Mouse (Mus musculus) cerebellum, adult 2 months (tissue): ENCODE measurements around the gene Tmem182. TPM values are rescaled to one million over a fixed set of nuclear protein-coding genes. Genes with fewer than 3 reads are reported as not detected.

Experiments used
- DNase-seq, 2 experiments: peaks; one replicate each; pipeline ENCODE4 v3.0.0; 2021
- H3K27ac ChIP-seq: fragments of 200-500 bp; 2 replicates; pipeline ENCODE4 v1.5.1; 2012; ENCODE audit warnings: low read length, control low read depth, inconsistent platforms; ENCODE audit not compliant: insufficient read depth
- H3K27me3 ChIP-seq: fragments of 200-500 bp; 2 replicates; pipeline ENCODE4 v1.6.1; 2012; ENCODE audit warnings: inconsistent platforms, mild to moderate bottlenecking, low read length, moderate library complexity; ENCODE audit not compliant: control insufficient read depth, insufficient read depth
- H3K4me1 ChIP-seq: fragments of 200-500 bp; 2 replicates; pipeline ENCODE4 v1.6.1; 2011; ENCODE audit warnings: low read length; ENCODE audit not compliant: control insufficient read depth, insufficient read depth
- H3K4me3 ChIP-seq: fragments of 200-500 bp; replicated peaks from 2 replicates; pipeline ENCODE3; 2011; ENCODE audit warnings: mild to moderate bottlenecking, low read depth, low read length, control low read depth; ENCODE audit not compliant: insufficient read depth
- CTCF ChIP-seq: fragments of 200-500 bp; IDR thresholded peaks from 2 replicates; pipeline ENCODE4 v1.5.1; 2011; ENCODE audit warnings: low read depth, mild to moderate bottlenecking, control low read depth, low read length, moderate library complexity, borderline replicate concordance; ENCODE audit not compliant: insufficient read depth
- POLR2A ChIP-seq: fragments of 200-500 bp; IDR thresholded peaks from 2 replicates; pipeline ENCODE4 v1.6.1; 2011; ENCODE audit warnings: low read length, control low read depth, borderline replicate concordance; ENCODE audit not compliant: insufficient read depth
- WGBS: fragments of 180-500 bp; shearing (Covaris S2); methylation state at CpG from one replicate; pipeline ENCODE4 v1.1.7; 2018; 5-methylcytosine and 5-hydroxymethylcytosine counted together
- polyA plus RNA-seq: library from polyadenylated mRNA; depleted of rRNA; stranded (reverse); fragments of >200 nt; gene quantifications from 2 replicates; pipeline ENCODE4 v1.2.3, GENCODE M21; 2012

Tmem182 gene
- polyA plus RNA-seq, 1 experiment: 0.23 TPM

- no peaks in the 10 kb centered on the region for H3K4me1 ChIP-seq
- no peak for TF ChIP-seq CTCF
- no peak for TF ChIP-seq POLR2A
- no peak overlapping the region for H3K27ac ChIP-seq
- no peak overlapping the region for H3K4me3 ChIP-seq
- DNase-seq: no peak
- WGBS: 66% methylated on average over 6 of the region's 6 CpGs
- H3K27me3 ChIP-seq: no peaks in the 10 kb centered on the region
Observed at GRCm38 (mm10) chr1:40788956-40789355, 16.4 kb upstream of the Tmem182 start.

- Histone ChIP-seq H3K4me3 (no peak overlapping the region), H3K4me1 (no peaks in the 10 kb centered on the region), H3K27ac (no peak overlapping the region), H3K27me3 (no peaks in the 10 kb centered on the region)
- TF ChIP-seq POLR2A (no peak), CTCF (no peak)
- 33% methylated on average over 5 of the region's 5 CpGs for WGBS
- DNase-seq: no peak
Observed at GRCm38 (mm10) chr1:40789666-40790233, 15.7 kb upstream of the Tmem182 start.

GRCm38 (mm10) chr1:40790324-40791141 lies 14.9 kb upstream of the Tmem182 start, which contains the start of gene Mfsd9:
TSS of gene Mfsd9 (minus strand) at chr1:40790687.
- 5% methylated on average over 38 of the region's 38 CpGs for WGBS
- Histone ChIP-seq H3K27me3 (no peaks in the 10 kb centered on the region), H3K27ac (no peak within 1 kb of the TSS), H3K4me3 (peak within 1 kb of the TSS; percentile 65), H3K4me1 (no peaks in the 10 kb centered on the region)
- TF ChIP-seq CTCF (no peak), POLR2A (peak; percentile 15; the same call in 1 of the 2 replicates)
- DNase-seq: peak; percentile 72 to 81

GRCm38 (mm10) chr1:40795508-40795907 lies 9.9 kb upstream of the Tmem182 start:
- WGBS: 93% methylated on average over 1 of the region's 1 CpGs
- H3K4me3 ChIP-seq: no peak overlapping the region
- no peaks in the 10 kb centered on the region for H3K4me1 ChIP-seq
- TF ChIP-seq CTCF (no peak), POLR2A (no peak)
- no peak overlapping the region for H3K27ac ChIP-seq
- no peak for DNase-seq
- H3K27me3 ChIP-seq: no peaks in the 10 kb centered on the region

- H3K27me3 ChIP-seq: no peaks in the 10 kb centered on the region
- no peak overlapping the region for H3K4me3 ChIP-seq
- 17% methylated on average over 5 of the region's 5 CpGs for WGBS
- TF ChIP-seq POLR2A (no peak), CTCF (peak; percentile 28; the same call in 1 of the 2 replicates)
- no peak overlapping the region for H3K27ac ChIP-seq
- H3K4me1 ChIP-seq: no peaks in the 10 kb centered on the region
- DNase-seq: peak; percentile 21 to 33
Observed at GRCm38 (mm10) chr1:40797348-40797747, 8.1 kb upstream of the Tmem182 start.

GRCm38 (mm10) chr1:40799121-40799520 lies 6.3 kb upstream of the Tmem182 start:
- no peaks in the 10 kb centered on the region for H3K27me3 ChIP-seq
- WGBS: 91% methylated on average over 8 of the region's 8 CpGs

GRCm38 (mm10) chr1:40800908-40801307 lies 4.5 kb upstream of the Tmem182 start:
- H3K4me1 ChIP-seq: no peaks in the 10 kb centered on the region
- H3K27me3 ChIP-seq: no peaks in the 10 kb centered on the region
- no peak overlapping the region for H3K27ac ChIP-seq
- DNase-seq: no peak
- TF ChIP-seq CTCF: no peak
- TF ChIP-seq POLR2A: no peak
- 89% methylated on average over 5 of the region's 5 CpGs for WGBS
- H3K4me3 ChIP-seq: no peak overlapping the region

More at GRCm38 (mm10) chr1:40799121-40799520, 6.3 kb upstream of the Tmem182 start:
- Histone ChIP-seq H3K27ac (no peak overlapping the region), H3K4me3 (no peak overlapping the region), H3K4me1 (no peaks in the 10 kb centered on the region)
- no peak for DNase-seq
- TF ChIP-seq CTCF: no peak
- TF ChIP-seq POLR2A: no peak

GRCm38 (mm10) chr1:40802759-40803158 lies 2.6 kb upstream of the Tmem182 start:
- peak; percentile 16 to 23 for DNase-seq
- 25% methylated on average over 3 of the region's 3 CpGs for WGBS

More at GRCm38 (mm10) chr1:40802759-40803158, 2.6 kb upstream of the Tmem182 start:
- no peaks in the 10 kb centered on the region for H3K4me1 ChIP-seq
- TF ChIP-seq POLR2A: no peak
- 0 out of 2 replicates have a peak, but pooled peaks have one; percentile 29 for TF ChIP-seq CTCF
- H3K4me3 ChIP-seq: no peak overlapping the region
- H3K27me3 ChIP-seq: no peaks in the 10 kb centered on the region
- no peak overlapping the region for H3K27ac ChIP-seq
